Mouse (Mus musculus): ENCODE data around the gene Ufc1.
"Not testable (repeated sequence)": the region's sequence is repeated elsewhere in the genome, so short reads cannot be mapped to it uniquely, and the experiment has no call there.

Ufc1 gene

DNA sequence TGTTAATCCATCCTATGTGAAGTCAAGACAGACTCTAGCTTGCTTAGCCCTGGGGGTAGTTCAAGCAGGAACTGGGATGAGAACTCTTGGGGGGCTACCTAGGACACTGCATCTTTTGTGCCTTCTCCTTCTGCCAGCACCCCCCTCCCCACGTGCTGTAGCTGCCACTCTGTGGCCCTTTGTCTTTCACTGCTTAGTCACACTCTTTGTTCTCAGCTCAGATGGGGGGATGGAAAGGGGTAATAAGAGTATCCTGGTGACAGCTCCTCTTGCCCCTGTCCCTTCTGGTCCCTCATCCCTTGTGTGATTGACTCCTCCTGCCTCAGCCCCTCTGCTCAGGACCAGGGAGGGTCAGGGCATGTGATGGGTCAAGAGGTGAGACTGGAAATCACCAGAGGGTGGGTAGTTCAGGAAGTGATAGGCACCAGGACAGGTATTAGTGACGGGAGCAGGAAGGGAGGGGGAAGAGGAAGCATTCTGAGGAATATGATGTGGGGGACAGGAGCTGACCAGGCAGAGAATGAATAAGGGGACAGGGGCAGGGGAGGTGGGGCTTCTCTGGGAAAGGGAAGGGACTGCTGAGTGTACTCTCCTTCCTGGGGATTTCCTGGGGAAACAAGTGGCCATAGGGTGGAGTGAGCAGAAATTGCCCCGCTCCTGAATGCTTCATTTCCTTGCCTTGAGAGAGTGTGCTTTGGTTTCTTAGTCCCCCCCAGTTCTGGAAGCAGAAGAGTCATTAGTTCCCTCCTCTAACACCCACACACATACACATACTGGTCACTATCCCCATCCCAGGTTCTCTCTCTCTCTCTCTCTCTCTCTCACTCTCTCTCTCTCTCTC lies 46.2 kb downstream of the Ufc1 start:
- DNase-seq (ENCODE audit: low read depth, low spot score), result no peak

DNA sequence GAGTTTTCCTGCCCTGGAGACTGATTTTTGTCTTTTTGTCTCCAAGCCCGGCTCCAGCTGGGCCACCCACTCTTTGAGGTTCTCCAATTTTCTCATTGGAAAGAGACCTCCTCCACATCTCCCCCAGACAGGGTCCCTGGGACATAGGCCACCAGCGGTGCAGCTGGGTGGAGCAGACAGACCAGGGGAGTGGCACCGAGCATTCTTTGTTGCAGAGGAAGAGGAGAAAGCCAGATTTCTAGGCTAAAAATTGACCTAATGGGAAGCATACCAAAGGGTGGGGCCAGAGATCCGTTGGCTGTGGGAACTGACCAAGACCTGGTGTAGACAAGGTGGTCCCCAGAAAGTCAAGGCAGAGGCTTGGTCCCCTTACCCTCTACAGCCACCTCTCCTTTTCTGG lies 46.9 kb downstream of the Ufc1 start:
- DNase-seq (ENCODE audit: low read depth, low spot score), result no peak

DNA sequence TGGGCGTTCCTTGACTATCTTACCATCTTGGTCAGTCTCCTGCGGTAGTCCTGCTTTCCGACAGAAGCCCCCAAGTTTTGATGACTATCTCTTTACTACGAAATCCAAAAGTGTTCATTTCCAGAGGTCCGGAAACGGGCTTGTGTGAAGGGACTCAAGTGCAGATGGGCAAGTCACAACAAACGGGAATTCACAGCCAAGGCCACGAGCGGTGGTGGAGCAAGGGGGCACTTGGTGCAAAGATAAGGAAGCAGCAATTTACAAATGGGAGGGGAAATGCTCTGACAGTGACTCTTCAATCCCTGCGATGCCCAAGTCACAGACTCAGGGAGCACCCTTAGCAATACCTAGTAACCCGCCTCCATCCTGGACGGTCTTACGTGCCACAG lies 47.4 kb downstream of the Ufc1 start:
- DNase-seq (ENCODE audit: low read depth, low spot score), result no peak

DNA sequence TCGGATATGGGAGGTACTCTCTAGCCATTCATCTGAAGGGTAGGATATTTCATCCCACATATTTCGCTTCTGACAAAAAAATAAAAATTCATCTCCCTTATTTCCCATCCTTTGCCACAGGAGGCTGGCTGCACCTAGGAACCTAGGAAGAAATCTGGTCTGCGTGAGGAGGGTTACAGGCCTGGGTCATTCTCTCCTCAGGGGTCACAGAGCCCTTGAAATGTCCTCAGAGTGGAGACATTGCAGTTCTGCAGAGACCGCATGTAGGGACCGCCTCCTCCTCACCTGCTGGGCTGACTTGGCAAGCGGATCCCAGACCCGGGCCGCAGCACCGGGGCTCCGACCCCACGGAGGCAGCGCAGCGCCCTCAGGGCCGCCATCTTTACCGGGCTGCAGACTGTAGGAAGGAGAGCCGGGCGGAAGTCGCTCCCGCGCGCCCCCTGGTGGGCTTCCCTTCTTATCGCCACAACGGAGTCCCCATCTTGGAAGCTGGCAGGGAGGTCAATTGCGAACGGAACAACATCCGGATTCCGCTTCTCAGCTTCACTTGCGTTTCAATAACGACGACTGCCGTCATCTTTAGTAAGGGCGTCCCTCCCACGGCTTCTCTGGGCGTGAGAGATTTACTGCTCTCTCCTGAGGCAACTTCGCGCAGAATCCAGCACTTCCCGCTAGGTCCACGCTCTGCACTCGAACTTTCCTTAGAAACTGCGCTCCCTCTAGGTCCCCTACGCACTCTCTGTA lies 47.9 kb downstream of the Ufc1 start:
- DNase-seq (ENCODE audit: low read depth, low spot score), result peak; percentile 98

DNA sequence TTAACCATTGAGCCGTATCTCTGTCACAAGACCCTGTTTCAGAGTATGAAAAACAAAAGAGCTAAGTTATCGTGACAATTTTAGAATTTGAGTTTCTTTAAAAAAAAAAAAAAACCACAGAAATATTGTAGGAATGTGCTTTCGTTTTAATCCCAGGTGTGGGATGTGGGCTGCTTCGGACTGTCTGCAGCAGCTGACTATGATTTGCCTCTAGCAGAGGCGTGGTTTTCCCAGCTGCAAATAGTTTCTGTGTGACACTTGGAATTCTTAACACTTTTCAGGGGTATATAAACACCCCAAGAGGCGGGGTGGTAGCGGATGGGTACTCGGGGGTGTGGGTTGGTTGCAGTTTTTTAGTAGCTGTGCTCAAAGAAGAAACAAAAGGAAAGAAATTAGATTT lies 49.5 kb downstream of the Ufc1 start:
- DNase-seq (ENCODE audit: low read depth, low spot score), result no peak

DNA sequence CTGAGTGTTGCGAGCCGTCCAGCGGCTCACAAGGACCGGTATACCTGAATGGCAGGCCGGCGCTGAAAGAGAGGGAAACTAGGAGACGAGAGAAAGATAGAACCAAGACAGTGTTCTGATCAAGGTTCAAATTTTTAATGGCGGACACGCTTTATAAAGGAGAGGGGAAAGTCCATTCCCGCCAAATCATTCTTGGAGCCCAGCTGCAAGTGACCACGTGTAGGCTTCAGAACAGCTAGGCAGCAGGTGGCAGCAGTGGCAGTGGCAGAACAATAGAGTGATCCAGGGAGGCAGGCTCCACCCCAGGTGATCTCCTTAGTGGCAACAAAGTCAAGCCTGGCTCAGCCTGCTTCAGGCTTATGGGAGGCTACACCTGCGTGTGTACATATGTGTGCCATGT lies 52.9 kb downstream of the Ufc1 start:
- DNase-seq (ENCODE audit: low read depth, low spot score), result not testable (repeated sequence)

DNA sequence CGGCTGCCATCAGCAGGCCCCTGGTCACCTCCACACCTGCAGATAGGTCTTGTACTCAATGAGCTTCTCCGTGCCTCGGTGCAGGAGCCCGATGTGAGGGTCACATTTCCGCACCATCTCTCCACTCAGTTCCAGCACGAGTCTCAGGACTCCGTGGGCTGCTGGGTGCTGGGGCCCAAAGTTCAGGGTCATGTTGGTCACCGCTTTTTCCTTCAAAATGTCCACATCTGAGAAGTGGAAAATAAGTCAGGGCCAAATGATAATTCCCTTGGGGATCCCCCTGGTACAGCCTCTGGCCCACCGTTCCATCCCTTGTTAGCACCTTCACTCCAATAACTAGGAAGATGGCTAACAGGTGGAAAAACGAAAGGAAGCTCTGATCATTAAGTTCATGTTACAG lies 53.9 kb downstream of the Ufc1 start:
- DNase-seq (ENCODE audit: low read depth, low spot score), result no peak

DNA sequence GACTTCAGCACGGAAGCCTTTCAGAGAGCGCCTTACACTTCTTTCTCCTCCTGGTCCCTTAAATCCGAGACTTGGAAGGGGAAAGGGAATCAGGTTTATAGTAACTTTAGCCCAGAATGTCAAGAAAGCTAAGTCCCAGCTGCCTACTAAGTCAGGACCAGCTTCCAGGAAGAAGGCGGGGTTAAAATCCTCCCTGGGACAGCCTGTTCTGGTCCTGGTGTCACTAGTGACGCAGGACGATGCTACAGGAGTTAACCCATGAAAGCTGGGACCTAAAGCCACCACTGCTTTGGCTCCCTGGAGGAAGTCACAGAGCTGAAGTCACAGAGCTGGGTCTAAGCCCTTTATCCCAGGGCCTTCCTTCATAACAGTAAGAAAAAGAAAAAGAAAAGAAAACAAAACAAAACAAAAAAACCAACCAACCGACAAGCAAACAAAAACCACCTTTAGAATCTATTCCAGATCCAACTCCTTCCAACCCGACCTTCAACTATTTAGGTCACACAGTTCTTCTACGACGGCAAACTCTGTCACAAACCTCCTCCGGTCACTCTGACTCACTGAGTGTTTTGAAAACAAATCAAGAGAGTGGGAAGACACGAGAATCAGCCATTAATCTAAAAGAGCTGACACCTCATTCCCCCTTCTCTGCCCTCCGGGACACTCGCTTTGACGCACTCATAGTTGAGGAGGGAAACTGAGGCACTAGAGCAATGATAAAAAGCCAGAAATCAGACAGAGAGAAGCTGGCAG lies 54.7 kb downstream of the Ufc1 start:
- DNase-seq (ENCODE audit: low read depth, low spot score), result no peak
